ENCODE assay signal across 23 mouse cellular contexts in genomic region chr6:18177509-18177908, GRCm38 (mm10). TPM values are rescaled to one million over a fixed set of nuclear protein-coding genes. Genes with fewer than 3 reads are reported as not detected.
A peak's percentile ranks its signal among the peaks of the same experiment; 100 is the strongest.
DNase-seq lines count a peak whose midpoint lies in the region; ATAC-seq and TF ChIP-seq lines count a peak whose summit lies in the region.
"Had no signal": no experiment of that assay in that cellular context is flagged by ENCODE, and none has a peak within 500 bp of the region (broad histone marks: within the 10 kb centered on the region; RNA-seq: fewer than 3 reads in every experiment).

No protein-coding gene starts in this region.

- no peak for TF ChIP-seq POLR2A in CH12.LX (IDR thresholded peaks at IDR 0.05; ENCODE audit: low read depth, low read length)

- no peak overlapping the region for H3K9ac ChIP-seq in kidney, embryonic 14.5 days (ENCODE audit: low read depth, low read length)
- no peak overlapping the region for H3K9ac ChIP-seq in kidney, embryonic 16.5 days (replicated peaks; ENCODE audit: low read length)
- H3K9ac ChIP-seq in CH12.LX (ENCODE audit: insufficient read depth, low read depth): no peak overlapping the region
- H3K9ac ChIP-seq: embryonic facial prominence, embryonic 13.5 days; forebrain, embryonic 13.5 days; forebrain, embryonic 15.5 days; forebrain, postnatal 0 days had no signal

- no peak overlapping the region for H3K4me2 ChIP-seq in kidney, embryonic 14.5 days (replicated peaks; ENCODE audit: low read depth, low read length)
- no peak overlapping the region for H3K4me2 ChIP-seq in kidney, embryonic 16.5 days (replicated peaks; ENCODE audit: low read depth, low read length)
- no peak overlapping the region for H3K4me2 ChIP-seq in CH12.LX (ENCODE audit: insufficient read depth, low read depth, poor library complexity, severe bottlenecking)
- H3K4me2 ChIP-seq: embryonic facial prominence, embryonic 13.5 days; forebrain, embryonic 13.5 days; forebrain, embryonic 15.5 days had no signal

- TF ChIP-seq RAD21 in CH12.LX (IDR thresholded peaks at IDR 0.05; ENCODE audit: low read depth, low read length): no peak

- dilution Hi-C loops in CH12.LX (cut with MboI; ENCODE audit: extremely low pct_ligation_motif_present, extremely low pct_unique_long_range_greater_than_20kb, low sequenced_read_pairs): no loop called here

- in situ Hi-C loops in CH12.LX (cut with MboI; ENCODE audit: low pct_ligation_motif_present, low pct_unique_long_range_greater_than_20kb, low sequenced_read_pairs): no loop called here

- no peaks in the 10 kb centered on the region for H3K36me3 ChIP-seq in kidney, embryonic 14.5 days (ENCODE audit: control insufficient read depth, insufficient read depth, low read length)
- no peaks in the 10 kb centered on the region for H3K36me3 ChIP-seq in kidney, embryonic 16.5 days (ENCODE audit: insufficient read depth, low read length)
- no peaks in the 10 kb centered on the region for H3K36me3 ChIP-seq in CH12.LX (replicated peaks in 1 of 2; ENCODE audit: control insufficient read depth in 1 of 2, insufficient read depth in 1 of 2, low read length in 1 of 2)
- H3K36me3 ChIP-seq: embryonic facial prominence, embryonic 13.5 days; forebrain, embryonic 15.5 days; G1E had no signal

- H3K9me3 ChIP-seq in kidney, embryonic 14.5 days (ENCODE audit: control insufficient read depth, low read length): no peaks in the 10 kb centered on the region
- H3K9me3 ChIP-seq in kidney, embryonic 16.5 days (ENCODE audit: low read length): no peaks in the 10 kb centered on the region
- no peaks in the 10 kb centered on the region for H3K9me3 ChIP-seq in CH12.LX (replicated peaks; ENCODE audit: low read length)
- H3K9me3 ChIP-seq: embryonic facial prominence, embryonic 13.5 days; forebrain, embryonic 13.5 days; forebrain, embryonic 15.5 days; G1E had no signal

- H3K79me2 ChIP-seq in CH12.LX (replicated peaks; ENCODE audit: control insufficient read depth, extremely low read depth, insufficient read depth, poor library complexity, severe bottlenecking): no peaks in the 10 kb centered on the region

- DNase-seq in kidney, adult 9 months: no peak
- no peak for DNase-seq in kidney, postnatal 36 days
- DNase-seq in CH12.LX (ENCODE audit: extremely low read depth): peak; percentile 42
- no peak for DNase-seq in spleen, postnatal 4 days (ENCODE audit: low spot score in 2 of 2)
- DNase-seq: adrenal gland, adult 8-10 months; adrenal gland, postnatal 14 days; adrenal gland, postnatal 36 days; cerebellum, adult 11-12 months; cerebellum, adult 2 months; cerebellum, adult 9-10 months; cerebellum, postnatal 10 days; cerebellum, postnatal 25 days; forebrain, postnatal 0 days had no signal

- no peak overlapping the region for H3K27ac ChIP-seq in kidney, embryonic 14.5 days (ENCODE audit: low read depth, low read length)
- H3K27ac ChIP-seq in kidney, embryonic 16.5 days (ENCODE audit: low read length): no peak overlapping the region
- H3K27ac ChIP-seq in CH12.LX (ENCODE audit: insufficient read depth, low read depth): no peak overlapping the region
- H3K27ac ChIP-seq: embryonic facial prominence, embryonic 13.5 days; forebrain, embryonic 13.5 days; forebrain, embryonic 15.5 days had no signal

- no peak for TF ChIP-seq CTCF in CH12.LX (conservative IDR thresholded peaks at IDR 0.05 in 1 of 2, IDR thresholded peaks at IDR 0.05 in 1 of 2; ENCODE audit: low read depth in 2 of 2, low read length in 2 of 2)

- TF ChIP-seq EP300 in CH12.LX (IDR thresholded peaks at IDR 0.05; ENCODE audit: low read length): no peak

- ATAC-seq in kidney, embryonic 14.5 days (ENCODE audit: low FRiP score, low TSS enrichment): peak; percentile 69; the same call in 1 of the 2 replicates
- peak; percentile 77; the same call in 1 of the 2 replicates for ATAC-seq in kidney, embryonic 16.5 days (ENCODE audit: low FRiP score, low TSS enrichment)
- ATAC-seq: activated CD4-positive, CD25-positive, alpha-beta regulatory T cell, adult 4 months; forebrain, embryonic 13.5 days; forebrain, embryonic 15.5 days; forebrain, postnatal 0 days; Patski had no signal

- no peaks in the 10 kb centered on the region for H3K27me3 ChIP-seq in kidney, embryonic 14.5 days (ENCODE audit: control insufficient read depth, insufficient read depth, low read length)
- H3K27me3 ChIP-seq in kidney, embryonic 16.5 days (ENCODE audit: insufficient read depth, low read length): no peaks in the 10 kb centered on the region
- H3K27me3 ChIP-seq in CH12.LX (replicated peaks): no peaks in the 10 kb centered on the region
- H3K27me3 ChIP-seq: embryonic facial prominence, embryonic 13.5 days; forebrain, embryonic 13.5 days; forebrain, embryonic 15.5 days; Patski had no signal

- WGBS in kidney, embryonic 14.5 days: 48% methylated on average over 2 of the region's 2 CpGs
- WGBS in kidney, embryonic 16.5 days: 42% methylated on average over 2 of the region's 2 CpGs

- 0 out of 2 replicates have a peak, but pooled peaks cover 3% of the 10 kb centered on the region for H3K4me1 ChIP-seq in kidney, embryonic 14.5 days (ENCODE audit: control insufficient read depth, insufficient read depth, low read length)
- H3K4me1 ChIP-seq in kidney, embryonic 16.5 days (ENCODE audit: insufficient read depth, low read length): no peaks in the 10 kb centered on the region
- H3K4me1 ChIP-seq in CH12.LX (ENCODE audit: control insufficient read depth in 1 of 2, insufficient read depth in 2 of 2): peaks cover 0 to 8% of the 10 kb centered on the region in 2 experiments; a peak in 1 of 4 replicates
- H3K4me1 ChIP-seq: embryonic facial prominence, embryonic 13.5 days; forebrain, embryonic 13.5 days; forebrain, embryonic 15.5 days had no signal

- no peak overlapping the region for H3K4me3 ChIP-seq in kidney, embryonic 14.5 days (ENCODE audit: low read length)
- H3K4me3 ChIP-seq in kidney, embryonic 16.5 days (ENCODE audit: low read length): no peak overlapping the region
- no peak overlapping the region for H3K4me3 ChIP-seq in CH12.LX (replicated peaks in 1 of 3; ENCODE audit: low read depth in 2 of 3, low read length in 2 of 3, poor library complexity in 1 of 3)
- H3K4me3 ChIP-seq: embryonic facial prominence, embryonic 13.5 days; forebrain, embryonic 13.5 days; forebrain, embryonic 15.5 days had no signal

TF ChIP-seq in CH12.LX, 34 proteins besides CTCF, POLR2A, EP300 and RAD21:
- TF ChIP-seq CHD2 (IDR thresholded peaks at IDR 0.05; ENCODE audit: low read length) (no peak), GABPA (IDR thresholded peaks at IDR 0.05; ENCODE audit: insufficient replicate concordance, low read depth, low read length) (no peak), CHD1 (IDR thresholded peaks at IDR 0.05; ENCODE audit: low read depth, low read length) (no peak), MEF2A (IDR thresholded peaks at IDR 0.05; ENCODE audit: borderline replicate concordance, low read depth, low read length) (no peak), JUN (IDR thresholded peaks at IDR 0.05; ENCODE audit: insufficient read depth, low read depth, low read length) (no peak), MAFK (IDR thresholded peaks at IDR 0.05; ENCODE audit: insufficient replicate concordance, low read length) (no peak), MAZ (IDR thresholded peaks at IDR 0.05; ENCODE audit: low read depth, low read length) (no peak), PAX5 (IDR thresholded peaks at IDR 0.05; ENCODE audit: low read length) (no peak), SIN3A (IDR thresholded peaks at IDR 0.05; ENCODE audit: low read length) (no peak), NRF1 (IDR thresholded peaks at IDR 0.05; ENCODE audit: low read depth, low read length) (no peak), RCOR1 (conservative IDR thresholded peaks at IDR 0.05; ENCODE audit: low read depth, low read length) (no peak), POLR2AphosphoS2 (IDR thresholded peaks at IDR 0.05; ENCODE audit: low read depth, low read length) (no peak), ZKSCAN1 (IDR thresholded peaks at IDR 0.05; ENCODE audit: borderline replicate concordance, low read depth, low read length) (no peak), ZNF384 (IDR thresholded peaks at IDR 0.05; ENCODE audit: low read depth, low read length) (no peak), UBTF (IDR thresholded peaks at IDR 0.05; ENCODE audit: low read depth, low read length) (no peak), MXI1 (IDR thresholded peaks at IDR 0.05; ENCODE audit: low read depth, low read length) (no peak), MYC (IDR thresholded peaks at IDR 0.05; ENCODE audit: low read depth, low read length) (no peak), ZC3H11A (IDR thresholded peaks at IDR 0.05; ENCODE audit: low read depth, low read length) (no peak), USF1 (IDR thresholded peaks at IDR 0.05; ENCODE audit: low read depth, low read length) (no peak)

RNA-seq across cellular contexts. Expression of gene Cftr, which starts 7.0 kb away (rescaled TPM):
- 2.9 and 4.7 TPM in 2 replicates for polyA plus RNA-seq in kidney, embryonic 14.5 days (2014; fragmentation: Nextera tagmentation; extraction: Ambion mirVana)
- 4.8 TPM in 2 replicates for polyA plus RNA-seq in kidney, embryonic 16.5 days (2015; fragmentation: Nextera tagmentation; extraction: Ambion mirVana)
- total RNA-seq in CH12.LX (2012; rRNA removed): not detected in 2 replicates
- not detected in 2 replicates for total RNA-seq in CH12.LX (2014; rRNA removed)
- polyA plus RNA-seq in CH12.LX (2012; ENCODE audit: insufficient read length, low read depth): not detected in 2 replicates
- polyA plus RNA-seq: activated CD4-positive, CD25-positive, alpha-beta regulatory T cell, adult 4 months; C2C12; forebrain, embryonic 11.5 days; G1E had no signal
